Mouse (Mus musculus): ENCODE data around the gene Psmd14.

DNA sequence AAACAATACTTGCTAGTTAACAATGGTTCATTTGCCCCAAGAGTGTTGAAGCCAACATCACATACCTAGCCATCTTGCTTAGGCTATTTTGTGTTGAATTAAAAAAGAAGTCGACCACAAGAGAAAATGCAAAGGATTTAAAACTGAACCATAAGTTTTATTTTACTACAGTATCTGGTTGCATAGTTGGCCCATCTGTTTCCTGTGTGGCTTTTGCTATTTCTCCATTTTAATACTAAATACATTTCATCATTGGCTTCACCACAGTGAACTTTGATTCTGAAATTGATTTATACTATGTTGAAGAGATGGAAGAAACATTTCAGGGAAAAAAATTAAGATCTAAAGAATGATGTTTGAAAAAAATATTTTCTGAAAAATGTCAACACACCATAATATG lies 25.0 kb upstream of the Psmd14 start:
- no peak for TF ChIP-seq CTCF (IDR thresholded peaks at IDR 0.05; ENCODE audit: extremely low read depth, insufficient read depth, insufficient read length, insufficient replicate concordance)
- TF ChIP-seq POLR2A (IDR thresholded peaks at IDR 0.05; ENCODE audit: low read depth, low read length), result no peak

Measured in spleen, adult 2 months (tissue).